Mouse (Mus musculus) cerebellum, adult 2 months (tissue): ENCODE data around the gene Cfap46. TPM values are rescaled to one million over a fixed set of nuclear protein-coding genes. Genes with fewer than 3 reads are reported as not detected.

Source experiments
- DNase-seq, 2 experiments: peaks; one replicate each; pipeline ENCODE4 v3.0.0; 2021
- H3K27ac ChIP-seq: fragments of 200-500 bp; 2 replicates; pipeline ENCODE4 v1.5.1; 2012; ENCODE audit warnings: low read length, control low read depth, inconsistent platforms; ENCODE audit not compliant: insufficient read depth
- H3K27me3 ChIP-seq: fragments of 200-500 bp; 2 replicates; pipeline ENCODE4 v1.6.1; 2012; ENCODE audit warnings: inconsistent platforms, mild to moderate bottlenecking, low read length, moderate library complexity; ENCODE audit not compliant: control insufficient read depth, insufficient read depth
- H3K4me1 ChIP-seq: fragments of 200-500 bp; 2 replicates; pipeline ENCODE4 v1.6.1; 2011; ENCODE audit warnings: low read length; ENCODE audit not compliant: control insufficient read depth, insufficient read depth
- H3K4me3 ChIP-seq: fragments of 200-500 bp; replicated peaks from 2 replicates; pipeline ENCODE3; 2011; ENCODE audit warnings: mild to moderate bottlenecking, low read depth, low read length, control low read depth; ENCODE audit not compliant: insufficient read depth
- CTCF ChIP-seq: fragments of 200-500 bp; IDR thresholded peaks from 2 replicates; pipeline ENCODE4 v1.5.1; 2011; ENCODE audit warnings: low read depth, mild to moderate bottlenecking, control low read depth, low read length, moderate library complexity, borderline replicate concordance; ENCODE audit not compliant: insufficient read depth
- POLR2A ChIP-seq: fragments of 200-500 bp; IDR thresholded peaks from 2 replicates; pipeline ENCODE4 v1.6.1; 2011; ENCODE audit warnings: low read length, control low read depth, borderline replicate concordance; ENCODE audit not compliant: insufficient read depth
- WGBS: fragments of 180-500 bp; shearing (Covaris S2); methylation state at CpG from one replicate; pipeline ENCODE4 v1.1.7; 2018; 5-methylcytosine and 5-hydroxymethylcytosine counted together
- polyA plus RNA-seq: library from polyadenylated mRNA; depleted of rRNA; stranded (reverse); fragments of >200 nt; gene quantifications from 2 replicates; pipeline ENCODE4 v1.2.3, GENCODE M21; 2012

Gene Cfap46
- polyA plus RNA-seq, 1 experiment, result 5.3 TPM

- DNase-seq, result peak; percentile 51 to 54
- H3K27ac ChIP-seq, result no peak within 1 kb of the TSS
- WGBS, result 1% methylated on average over 56 of the region's 56 CpGs
- no peak for TF ChIP-seq POLR2A
- peaks cover 9% of the 10 kb centered on the region; the same call in 1 of the 2 replicates for H3K27me3 ChIP-seq
- 0 out of 2 replicates have a peak, but pooled peaks cover under 1% of the 10 kb centered on the region for H3K4me1 ChIP-seq
- no peak within 1 kb of the TSS for H3K4me3 ChIP-seq
Measured at GRCm38 (mm10) chr7:139582595-139582994, 101.0 kb downstream of the Cfap46 start, which contains the start of gene Nkx6-2. Nkx6-2 (minus strand) TSS chr7:139582797.

- peaks cover 9% of the 10 kb centered on the region; the same call in 1 of the 2 replicates for H3K27me3 ChIP-seq
- TF ChIP-seq POLR2A, result no peak
- TF ChIP-seq CTCF, result no peak
- H3K27ac ChIP-seq, result no peak overlapping the region
- under 1% methylated on average over 82 of the region's 82 CpGs for WGBS
- DNase-seq, result peak in 1 of 2 experiments; percentile 40
- 0 out of 2 replicates have a peak, but pooled peaks cover 4% of the 10 kb centered on the region for H3K4me1 ChIP-seq
- no peak overlapping the region for H3K4me3 ChIP-seq
Measured at GRCm38 (mm10) chr7:139581801-139582571, 101.6 kb downstream of the Cfap46 start.

GRCm38 (mm10) chr7:139580851-139581775 is 102.5 kb downstream of the Cfap46 start:
- Histone ChIP-seq H3K4me3 (no peak overlapping the region), H3K4me1 (0 out of 2 replicates have a peak, but pooled peaks cover 4% of the 10 kb centered on the region), H3K27ac (no peak overlapping the region), H3K27me3 (peaks cover 9% of the 10 kb centered on the region; the same call in 1 of the 2 replicates)
- peak in 1 of 2 experiments; percentile 40 for DNase-seq
- WGBS, result 14% methylated on average over 78 of the region's 78 CpGs
- TF ChIP-seq CTCF (no peak), POLR2A (no peak)

GRCm38 (mm10) chr7:139579261-139579905 is 104.2 kb downstream of the Cfap46 start:
- H3K4me3 ChIP-seq, result no peak overlapping the region
- no peak for TF ChIP-seq POLR2A
- TF ChIP-seq CTCF, result no peak
- H3K27me3 ChIP-seq, result peaks cover 7% of the 10 kb centered on the region; the same call in 1 of the 2 replicates
- H3K4me1 ChIP-seq, result 0 out of 2 replicates have a peak, but pooled peaks cover 4% of the 10 kb centered on the region
- H3K27ac ChIP-seq, result no peak overlapping the region
- no peak for DNase-seq
- WGBS, result 80% methylated on average over 21 of the region's 21 CpGs

GRCm38 (mm10) chr7:139576064-139576686 is 107.4 kb downstream of the Cfap46 start:
- WGBS, result 70% methylated on average over 16 of the region's 16 CpGs
- TF ChIP-seq CTCF (no peak), POLR2A (no peak)
- Histone ChIP-seq H3K4me1 (0 out of 2 replicates have a peak, but pooled peaks cover 4% of the 10 kb centered on the region), H3K27me3 (peaks cover 2% of the 10 kb centered on the region; the same call in 1 of the 2 replicates), H3K4me3 (no peak overlapping the region), H3K27ac (no peak overlapping the region)
- DNase-seq, result no peak

GRCm38 (mm10) chr7:139572665-139573064 is 111.0 kb downstream of the Cfap46 start:
- DNase-seq, result no peak
- 95% methylated on average over 3 of the region's 3 CpGs for WGBS
- Histone ChIP-seq H3K27ac (0 out of 2 replicates have a peak overlapping the region, but pooled peaks have one; percentile 19), H3K27me3 (no peaks in the 10 kb centered on the region), H3K4me3 (no peak overlapping the region), H3K4me1 (0 out of 2 replicates have a peak, but pooled peaks cover 4% of the 10 kb centered on the region)
- no peak for TF ChIP-seq POLR2A
- no peak for TF ChIP-seq CTCF

- no peak overlapping the region for H3K4me3 ChIP-seq
- H3K4me1 ChIP-seq, result no peaks in the 10 kb centered on the region
- no peak for DNase-seq
- H3K27me3 ChIP-seq, result no peaks in the 10 kb centered on the region
- TF ChIP-seq CTCF (no peak), POLR2A (no peak)
- 93% methylated on average over 5 of the region's 5 CpGs for WGBS
- no peak overlapping the region for H3K27ac ChIP-seq
Measured at GRCm38 (mm10) chr7:139570788-139571187, 112.8 kb downstream of the Cfap46 start.
